Mouse (Mus musculus): ENCODE measurements around the gene Fam222a.

DNA sequence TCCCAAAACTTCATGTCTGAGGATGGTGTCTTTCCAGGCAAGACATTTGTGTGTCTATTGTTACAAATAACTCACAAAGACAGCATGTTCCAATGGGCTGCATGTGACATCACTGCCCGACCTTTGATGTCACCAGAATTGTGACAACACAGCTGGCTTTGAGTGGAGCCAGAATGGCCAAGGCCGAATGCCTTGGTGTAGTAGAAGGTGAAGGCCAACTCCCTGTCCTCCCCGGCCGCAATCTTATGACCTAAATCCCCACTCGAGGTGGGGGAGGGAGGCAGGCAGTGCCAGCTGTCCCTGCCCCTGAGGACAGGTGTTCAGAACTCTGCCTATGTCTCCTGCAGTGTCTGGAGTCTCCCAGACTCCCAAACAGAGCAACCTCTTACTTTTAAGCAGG is 1.0 kb downstream of the Fam222a start:
- TF ChIP-seq CTCF (IDR thresholded peaks at IDR 0.05; ENCODE audit: low read depth) (no peak), EP300 (optimal IDR thresholded peaks at IDR 0.05) (no peak)
